In the genomic region with DNA sequence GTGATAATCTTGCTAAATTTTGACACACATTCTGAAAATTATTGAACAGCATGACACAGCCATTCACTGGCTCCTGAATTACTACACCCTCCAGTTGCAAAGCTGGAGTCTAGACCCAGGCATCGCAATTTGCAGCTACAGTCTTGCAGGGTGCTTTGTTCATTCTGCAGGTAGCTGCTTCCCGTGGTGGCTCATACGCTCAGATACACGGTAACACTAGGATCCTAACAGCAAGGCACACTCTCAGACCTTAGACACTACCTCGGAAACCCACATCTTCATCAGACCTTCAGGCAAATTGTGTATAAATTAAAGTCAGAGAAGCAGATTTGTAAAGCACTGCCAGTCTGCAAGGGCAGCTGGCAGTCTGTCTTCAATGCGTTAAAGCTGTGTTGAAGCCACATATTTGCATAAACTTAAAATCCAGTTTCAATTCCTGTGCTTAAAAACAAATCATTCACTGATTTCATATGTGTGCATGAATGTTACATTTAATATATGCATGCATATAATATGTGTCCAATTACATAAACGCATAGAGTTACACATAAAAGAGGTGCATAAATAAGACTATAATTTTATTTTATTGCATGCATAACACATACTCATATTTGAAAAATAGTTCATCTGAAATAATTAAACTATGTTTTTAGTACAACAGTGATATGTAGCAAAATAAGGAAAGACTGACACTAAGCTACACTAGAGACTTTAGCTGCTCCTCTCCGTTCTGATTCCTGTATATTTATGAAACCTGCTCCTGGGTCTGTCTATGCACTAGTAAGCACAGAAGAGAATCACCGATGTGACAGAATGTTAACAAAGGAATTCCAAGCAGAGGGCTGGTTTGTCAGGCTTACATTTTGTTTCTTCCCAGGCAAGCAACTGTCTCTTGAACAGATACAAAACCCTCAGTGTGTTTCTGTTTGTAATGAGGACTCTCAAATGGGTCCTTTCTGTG, we compare ENCODE assay signal across 24 mouse cellular contexts.
DNase-seq lines count a peak whose midpoint lies in the region; ATAC-seq and TF ChIP-seq lines count a peak whose summit lies in the region.
"Had no signal": no experiment of that assay in that cellular context is flagged by ENCODE, and none has a peak within 500 bp of the region (broad histone marks: within the 10 kb centered on the region; RNA-seq: fewer than 3 reads in every experiment).

No protein-coding gene starts in this region.

- DNase-seq in hindbrain, embryonic 11.5 days (ENCODE audit: low spot score), result no peak
- DNase-seq in brain, embryonic 14.5 days (ENCODE audit: low read depth), result peak; percentile 59
- peak; percentile 66 for DNase-seq in forebrain, postnatal 0 days
- no peak for DNase-seq in lung, postnatal 36 days
- DNase-seq in gastrocnemius, postnatal 25 days, result no peak
- DNase-seq in embryo, embryonic 10.5 days (ENCODE audit: low spot score), result no peak
- DNase-seq: adrenal gland, postnatal 25 days; cerebellum, adult 11-12 months; cerebellum, postnatal 25 days; heart, adult 18-20 months; kidney, adult 8-10 months; kidney, postnatal 36 days; layer of hippocampus, adult 9-11 months; liver, postnatal 0 days; lung, postnatal 4 days; right cerebral cortex, postnatal 14 days; spleen, adult 18-20 months; thymus, postnatal 36 days had no signal

- no peaks in the 10 kb centered on the region for H3K9me3 ChIP-seq in hindbrain, embryonic 13.5 days
- H3K9me3 ChIP-seq in hindbrain, embryonic 11.5 days (ENCODE audit: control insufficient read depth, low read length), result no peaks in the 10 kb centered on the region
- no peaks in the 10 kb centered on the region for H3K9me3 ChIP-seq in forebrain, postnatal 0 days (ENCODE audit: low read length)
- no peaks in the 10 kb centered on the region for H3K9me3 ChIP-seq in midbrain, embryonic 16.5 days (replicated peaks; ENCODE audit: control insufficient read depth, low read length, poor library complexity, severe bottlenecking)
- H3K9me3 ChIP-seq: heart, embryonic 13.5 days; limb, embryonic 10.5 days had no signal

- ATAC-seq in hindbrain, embryonic 13.5 days (ENCODE audit: low FRiP score), result 0 out of 2 replicates have a peak, but pooled peaks have one; percentile 39
- no peak for ATAC-seq in hindbrain, embryonic 11.5 days (ENCODE audit: low FRiP score)
- peak; percentile 88 for ATAC-seq in forebrain, postnatal 0 days
- peak; percentile 83 for ATAC-seq in midbrain, embryonic 16.5 days
- ATAC-seq: liver, postnatal 0 days had no signal

- 0 out of 2 replicates have a peak, but pooled peaks cover 6% of the 10 kb centered on the region for H3K4me1 ChIP-seq in hindbrain, embryonic 13.5 days (replicated peaks)
- H3K4me1 ChIP-seq in hindbrain, embryonic 11.5 days (replicated peaks; ENCODE audit: control insufficient read depth, insufficient read depth, low read length), result no peaks in the 10 kb centered on the region
- 0 out of 2 replicates have a peak, but pooled peaks cover 3% of the 10 kb centered on the region for H3K4me1 ChIP-seq in forebrain, postnatal 0 days (ENCODE audit: insufficient read depth)
- no peaks in the 10 kb centered on the region; the same call in 1 of the 2 replicates for H3K4me1 ChIP-seq in midbrain, embryonic 16.5 days (ENCODE audit: control insufficient read depth, insufficient read depth, low read length)
- H3K4me1 ChIP-seq: heart, embryonic 13.5 days had no signal

- H3K9ac ChIP-seq in hindbrain, embryonic 13.5 days, result no peak overlapping the region
- no peak overlapping the region for H3K9ac ChIP-seq in hindbrain, embryonic 11.5 days (ENCODE audit: low read depth, low read length)
- H3K9ac ChIP-seq in forebrain, postnatal 0 days, result 0 out of 2 replicates have a peak overlapping the region, but pooled peaks have one; percentile 22
- H3K9ac ChIP-seq in midbrain, embryonic 16.5 days (ENCODE audit: low read depth, low read length), result no peak overlapping the region; the same call in 1 of the 2 replicates
- H3K9ac ChIP-seq: heart, embryonic 13.5 days; liver, postnatal 0 days had no signal

- no peak for TF ChIP-seq POLR2A in brain, embryonic 14.5 days (IDR thresholded peaks at IDR 0.05; ENCODE audit: borderline replicate concordance, extremely low read depth, insufficient read depth, insufficient read length, poor library complexity, severe bottlenecking)

- H3K36me3 ChIP-seq in hindbrain, embryonic 13.5 days, result no peaks in the 10 kb centered on the region
- H3K36me3 ChIP-seq in hindbrain, embryonic 11.5 days (ENCODE audit: control insufficient read depth, insufficient read depth, low read length), result no peaks in the 10 kb centered on the region
- no peaks in the 10 kb centered on the region for H3K36me3 ChIP-seq in forebrain, postnatal 0 days (ENCODE audit: insufficient read depth)
- no peaks in the 10 kb centered on the region for H3K36me3 ChIP-seq in midbrain, embryonic 16.5 days (ENCODE audit: control insufficient read depth, insufficient read depth, low read length)
- H3K36me3 ChIP-seq: heart, embryonic 13.5 days; limb, embryonic 10.5 days had no signal

- H3K27ac ChIP-seq in hindbrain, embryonic 13.5 days, result no peak overlapping the region
- no peak overlapping the region for H3K27ac ChIP-seq in hindbrain, embryonic 11.5 days (ENCODE audit: low read depth, low read length)
- H3K27ac ChIP-seq in forebrain, postnatal 0 days (ENCODE audit: low read depth, low read length), result no peak overlapping the region
- H3K27ac ChIP-seq in midbrain, embryonic 16.5 days (ENCODE audit: low read length), result 0 out of 2 replicates have a peak overlapping the region, but pooled peaks have one; percentile 41
- H3K27ac ChIP-seq: heart, embryonic 13.5 days; left cerebral cortex, adult 2 months; limb, embryonic 10.5 days had no signal

- TF ChIP-seq CTCF in brain, embryonic 14.5 days (IDR thresholded peaks at IDR 0.05; ENCODE audit: borderline replicate concordance, extremely low read depth, insufficient read depth, insufficient read length), result no peak
- no peak for TF ChIP-seq CTCF in forebrain, postnatal 0 days (IDR thresholded peaks at IDR 0.05; ENCODE audit: low read depth)

- H3K27me3 ChIP-seq in hindbrain, embryonic 13.5 days, result no peaks in the 10 kb centered on the region
- H3K27me3 ChIP-seq in hindbrain, embryonic 11.5 days (ENCODE audit: control insufficient read depth, insufficient read depth, low read length), result no peaks in the 10 kb centered on the region
- no peaks in the 10 kb centered on the region for H3K27me3 ChIP-seq in forebrain, postnatal 0 days (ENCODE audit: insufficient read depth, low read length)
- no peaks in the 10 kb centered on the region for H3K27me3 ChIP-seq in midbrain, embryonic 16.5 days (ENCODE audit: control insufficient read depth, insufficient read depth, low read depth, low read length)
- H3K27me3 ChIP-seq: CH12.LX; heart, embryonic 13.5 days had no signal

- no peak overlapping the region for H3K4me2 ChIP-seq in hindbrain, embryonic 13.5 days
- H3K4me2 ChIP-seq in hindbrain, embryonic 11.5 days (replicated peaks; ENCODE audit: low read depth, low read length), result no peak overlapping the region
- peak overlapping the region; percentile 18; the same call in 1 of the 2 replicates for H3K4me2 ChIP-seq in forebrain, postnatal 0 days (ENCODE audit: low read depth)
- H3K4me2 ChIP-seq in midbrain, embryonic 16.5 days (ENCODE audit: low read length), result peak overlapping the region; percentile 32
- H3K4me2 ChIP-seq: heart, embryonic 13.5 days had no signal

- 59% methylated on average over 9 of the region's 9 CpGs for WGBS in hindbrain, embryonic 13.5 days
- WGBS in hindbrain, embryonic 11.5 days, result 76% methylated on average over 9 of the region's 9 CpGs
- WGBS in forebrain, postnatal 0 days, result 25% methylated on average over 9 of the region's 9 CpGs
- 32% methylated on average over 9 of the region's 9 CpGs for WGBS in midbrain, embryonic 16.5 days

- H3K4me3 ChIP-seq in hindbrain, embryonic 13.5 days, result no peak overlapping the region
- no peak overlapping the region for H3K4me3 ChIP-seq in hindbrain, embryonic 11.5 days (ENCODE audit: low read depth, low read length)
- no peak overlapping the region for H3K4me3 ChIP-seq in forebrain, postnatal 0 days (ENCODE audit: low read depth, low read length)
- no peak overlapping the region for H3K4me3 ChIP-seq in midbrain, embryonic 16.5 days (ENCODE audit: low read depth, low read length)
- H3K4me3 ChIP-seq: heart, embryonic 13.5 days; left cerebral cortex, adult 2 months; limb, embryonic 10.5 days had no signal

Comparison
In these comparisons a context has a peak if more than half of its experiments do, and no peak if none do; other contexts are left out.
1. H3K4me2 ChIP-seq: peak in forebrain, postnatal 0 days (single experiment) and midbrain, embryonic 16.5 days (single experiment); none in hindbrain, embryonic 13.5 days (single experiment) and hindbrain, embryonic 11.5 days (single experiment).
2. DNase-seq: peak in brain, embryonic 14.5 days (single experiment) and forebrain, postnatal 0 days (single experiment); none in hindbrain, embryonic 11.5 days (single experiment), lung, postnatal 36 days (single experiment), gastrocnemius, postnatal 25 days (single experiment) and embryo, embryonic 10.5 days (single experiment).